Mouse (Mus musculus): ENCODE data around the gene Hsd17b7. TPM values are rescaled to one million over a fixed set of nuclear protein-coding genes. Genes with fewer than 3 reads are reported as not detected.
"Not testable (repeated sequence)": the region's sequence is repeated elsewhere in the genome, so short reads cannot be mapped to it uniquely, and the experiment has no call there.

The Hsd17b7 gene
- polyA plus RNA-seq (2015; fragmentation: Nextera tagmentation; extraction: Ambion mirVana), result 21.0 and 23.1 TPM in 2 replicates

- H3K4me3 ChIP-seq, result peak within 1 kb of the TSS; percentile 74
- peak within 1 kb of the TSS; percentile 81 for H3K9ac ChIP-seq
- no peaks in the 10 kb centered on the region for H3K9me3 ChIP-seq
- peaks cover 31% of the 10 kb centered on the region for H3K36me3 ChIP-seq
- H3K27me3 ChIP-seq (replicated peaks), result no peaks in the 10 kb centered on the region
- H3K27ac ChIP-seq (replicated peaks), result peak within 1 kb of the TSS; percentile 91
- peak within 1 kb of the TSS; percentile 77 for H3K4me2 ChIP-seq
- under 1% methylated on average over 48 of the region's 48 CpGs for WGBS
- H3K4me1 ChIP-seq, result peaks cover 51% of the 10 kb centered on the region
- ATAC-seq (ENCODE audit: extremely low read depth, insufficient number of reproducible peaks, low FRiP score, low TSS enrichment), result peak; percentile 100
Observed at GRCm38 (mm10) chr1:169968792-169969515, at the start of gene Hsd17b7. Hsd17b7 (minus strand) TSS chr1:169969241.

GRCm38 (mm10) chr1:170014784-170015183 lies 45.7 kb upstream of the Hsd17b7 start:
- H3K27ac ChIP-seq (replicated peaks), result no peak overlapping the region
- no peak overlapping the region for H3K9ac ChIP-seq
- H3K36me3 ChIP-seq, result peaks cover 19% of the 10 kb centered on the region
- peaks cover 41% of the 10 kb centered on the region for H3K9me3 ChIP-seq
- ATAC-seq (ENCODE audit: extremely low read depth, insufficient number of reproducible peaks, low FRiP score, low TSS enrichment), result no peak
- no peak overlapping the region for H3K4me3 ChIP-seq
- WGBS, result 77% methylated on average over 3 of the region's 3 CpGs
- H3K4me1 ChIP-seq, result 0 out of 2 replicates have a peak, but pooled peaks cover under 1% of the 10 kb centered on the region
- no peak overlapping the region for H3K4me2 ChIP-seq
- H3K27me3 ChIP-seq (replicated peaks), result no peaks in the 10 kb centered on the region

- 79% methylated on average over 15 of the region's 15 CpGs for WGBS
- H3K4me3 ChIP-seq, result no peak overlapping the region
- no peak overlapping the region for H3K4me2 ChIP-seq
- no peak overlapping the region for H3K9ac ChIP-seq
- ATAC-seq (ENCODE audit: extremely low read depth, insufficient number of reproducible peaks, low FRiP score, low TSS enrichment), result no peak
- peaks cover 18% of the 10 kb centered on the region for H3K4me1 ChIP-seq
- H3K36me3 ChIP-seq, result 0 out of 2 replicates have a peak, but pooled peaks cover 4% of the 10 kb centered on the region
- no peaks in the 10 kb centered on the region for H3K27me3 ChIP-seq (replicated peaks)
- H3K27ac ChIP-seq (replicated peaks), result 0 out of 2 replicates have a peak overlapping the region, but pooled peaks have one; percentile 0
- H3K9me3 ChIP-seq, result peaks cover 7% of the 10 kb centered on the region; the same call in 1 of the 2 replicates
Observed at GRCm38 (mm10) chr1:170010716-170011505, 41.9 kb upstream of the Hsd17b7 start.

DNA sequence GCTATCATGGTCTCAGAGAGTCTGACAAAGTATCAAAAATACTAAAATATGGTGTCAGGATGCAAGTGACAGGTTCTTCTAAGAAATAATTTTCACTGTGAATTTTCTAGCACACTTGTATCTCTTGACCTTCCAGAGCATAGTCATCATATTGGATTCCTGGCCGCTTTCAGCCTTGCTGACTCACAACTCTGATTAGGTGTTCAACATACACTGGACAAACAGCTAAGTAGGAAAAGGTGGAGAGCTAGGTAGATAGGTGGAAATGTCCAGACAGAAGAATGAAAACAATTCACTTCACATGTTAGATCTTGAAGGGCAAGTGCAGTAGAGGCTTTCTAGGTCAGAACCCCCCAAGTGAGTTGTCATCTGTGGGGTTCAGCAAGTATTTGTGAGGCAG lies 40.3 kb upstream of the Hsd17b7 start:
- no peak overlapping the region for H3K4me2 ChIP-seq
- ATAC-seq (ENCODE audit: extremely low read depth, insufficient number of reproducible peaks, low FRiP score, low TSS enrichment), result no peak
- no peaks in the 10 kb centered on the region for H3K27me3 ChIP-seq (replicated peaks)
- H3K4me1 ChIP-seq, result peaks cover 19% of the 10 kb centered on the region
- WGBS, result 83% methylated on average over 1 of the region's 1 CpGs
- H3K9ac ChIP-seq, result no peak overlapping the region
- no peak overlapping the region for H3K27ac ChIP-seq (replicated peaks)
- H3K4me3 ChIP-seq, result no peak overlapping the region
- no peaks in the 10 kb centered on the region for H3K9me3 ChIP-seq
- H3K36me3 ChIP-seq, result 0 out of 2 replicates have a peak, but pooled peaks cover under 1% of the 10 kb centered on the region

- peaks cover 5% of the 10 kb centered on the region; the same call in 1 of the 2 replicates for H3K36me3 ChIP-seq
- no peak overlapping the region for H3K4me2 ChIP-seq
- no peaks in the 10 kb centered on the region for H3K27me3 ChIP-seq (replicated peaks)
- no peaks in the 10 kb centered on the region for H3K9me3 ChIP-seq
- ATAC-seq (ENCODE audit: extremely low read depth, insufficient number of reproducible peaks, low FRiP score, low TSS enrichment), result no peak
- peaks cover 19% of the 10 kb centered on the region for H3K4me1 ChIP-seq
- H3K4me3 ChIP-seq, result no peak overlapping the region
- no peak overlapping the region for H3K9ac ChIP-seq
- H3K27ac ChIP-seq (replicated peaks), result 0 out of 2 replicates have a peak overlapping the region, but pooled peaks have one; percentile 12
- WGBS, result 65% methylated on average over 13 of the region's 13 CpGs
Observed at GRCm38 (mm10) chr1:170008432-170009220, 39.6 kb upstream of the Hsd17b7 start.

GRCm38 (mm10) chr1:170006516-170006915 lies 37.5 kb upstream of the Hsd17b7 start:
- 13% methylated on average over 5 of the region's 5 CpGs for WGBS
- Histone ChIP-seq H3K9ac (peak overlapping the region; percentile 50), H3K4me2 (peak overlapping the region; percentile 40), H3K27ac (replicated peaks) (peak overlapping the region; percentile 81), H3K27me3 (replicated peaks) (no peaks in the 10 kb centered on the region), H3K4me3 (no peak overlapping the region), H3K36me3 (peaks cover 8% of the 10 kb centered on the region; the same call in 1 of the 2 replicates), H3K9me3 (no peaks in the 10 kb centered on the region), H3K4me1 (peaks cover 19% of the 10 kb centered on the region)
- 0 out of 2 replicates have a peak, but pooled peaks have one; percentile 37 for ATAC-seq (ENCODE audit: extremely low read depth, insufficient number of reproducible peaks, low FRiP score, low TSS enrichment)

- H3K9me3 ChIP-seq, result no peaks in the 10 kb centered on the region
- no peak overlapping the region for H3K9ac ChIP-seq
- no peak overlapping the region for H3K4me3 ChIP-seq
- WGBS, result 71% methylated on average over 3 of the region's 3 CpGs
- ATAC-seq (ENCODE audit: extremely low read depth, insufficient number of reproducible peaks, low FRiP score, low TSS enrichment), result no peak
- H3K27ac ChIP-seq (replicated peaks), result no peak overlapping the region
- peaks cover 19% of the 10 kb centered on the region for H3K4me1 ChIP-seq
- H3K4me2 ChIP-seq, result no peak overlapping the region
- peaks cover 8% of the 10 kb centered on the region; the same call in 1 of the 2 replicates for H3K36me3 ChIP-seq
- H3K27me3 ChIP-seq (replicated peaks), result no peaks in the 10 kb centered on the region
Observed at GRCm38 (mm10) chr1:170005297-170005696, 36.3 kb upstream of the Hsd17b7 start.

- not testable (repeated sequence) for H3K27ac ChIP-seq (replicated peaks); ATAC-seq (ENCODE audit: extremely low read depth, insufficient number of reproducible peaks, low FRiP score, low TSS enrichment); H3K4me3 ChIP-seq; H3K4me1 ChIP-seq; H3K9ac ChIP-seq; H3K4me2 ChIP-seq; H3K9me3 ChIP-seq; H3K27me3 ChIP-seq (replicated peaks)
- WGBS, result 79% methylated on average over 6 of the region's 6 CpGs
- H3K36me3 ChIP-seq, result peaks cover 21% of the 10 kb centered on the region
Observed at GRCm38 (mm10) chr1:169993901-169994300, 24.9 kb upstream of the Hsd17b7 start.

GRCm38 (mm10) chr1:169986166-169986565 lies 17.1 kb upstream of the Hsd17b7 start:
- Histone ChIP-seq H3K27me3 (replicated peaks) (no peaks in the 10 kb centered on the region), H3K4me3 (no peak overlapping the region), H3K4me1 (no peaks in the 10 kb centered on the region), H3K9ac (no peak overlapping the region), H3K36me3 (peaks cover 13% of the 10 kb centered on the region), H3K4me2 (no peak overlapping the region), H3K27ac (replicated peaks) (no peak overlapping the region), H3K9me3 (peaks cover 5% of the 10 kb centered on the region)
- ATAC-seq (ENCODE audit: extremely low read depth, insufficient number of reproducible peaks, low FRiP score, low TSS enrichment), result no peak
- WGBS, result 43% methylated on average over 1 of the region's 1 CpGs

DNA sequence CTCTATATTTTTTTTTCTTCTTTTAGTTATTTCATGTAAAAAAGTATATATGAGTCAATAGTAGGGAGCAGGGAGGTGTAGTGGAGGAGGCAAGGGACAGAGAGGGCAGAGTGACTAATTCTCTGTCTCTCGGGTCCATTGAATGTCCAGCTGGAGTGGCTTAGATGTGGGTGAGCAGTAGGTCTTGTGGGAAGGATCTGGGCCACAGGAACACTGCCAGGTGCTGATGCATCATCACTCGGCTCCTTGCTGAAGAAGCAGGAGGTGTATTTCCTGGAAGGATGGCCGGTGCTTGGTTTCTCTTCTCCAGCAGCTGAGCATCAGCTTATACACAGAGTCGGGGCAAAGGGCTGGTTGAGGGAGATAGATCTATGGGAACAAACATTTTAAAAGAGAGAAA lies 8.6 kb upstream of the Hsd17b7 start:
- no peak for ATAC-seq (ENCODE audit: extremely low read depth, insufficient number of reproducible peaks, low FRiP score, low TSS enrichment)
- Histone ChIP-seq H3K4me2 (no peak overlapping the region), H3K27me3 (replicated peaks) (no peaks in the 10 kb centered on the region), H3K9me3 (no peaks in the 10 kb centered on the region), H3K4me1 (peaks cover 7% of the 10 kb centered on the region), H3K4me3 (no peak overlapping the region), H3K27ac (replicated peaks) (no peak overlapping the region), H3K9ac (no peak overlapping the region), H3K36me3 (no peaks in the 10 kb centered on the region)
- WGBS, result 80% methylated on average over 4 of the region's 4 CpGs

DNA sequence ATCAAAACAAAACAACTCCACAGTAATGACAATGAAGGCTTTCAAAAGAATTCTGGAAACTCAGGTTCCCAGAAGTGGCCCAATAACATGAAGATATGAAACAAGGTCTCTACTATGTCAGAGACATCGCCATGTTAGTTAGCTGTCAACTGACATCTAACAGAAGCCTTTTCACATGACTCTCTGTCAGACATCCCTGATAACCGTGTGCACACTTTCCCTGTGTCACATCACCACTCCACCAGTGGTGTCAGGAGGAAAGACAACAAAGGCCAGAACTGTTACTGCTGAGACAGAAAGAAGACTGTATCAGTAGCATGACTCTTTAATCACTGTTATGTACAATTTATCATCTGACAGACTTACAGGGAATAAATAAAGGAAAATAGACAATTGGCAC lies 3.0 kb upstream of the Hsd17b7 start:
- 12% methylated on average over 2 of the region's 2 CpGs for WGBS
- peaks cover 2% of the 10 kb centered on the region for H3K36me3 ChIP-seq
- H3K27ac ChIP-seq (replicated peaks), result peak overlapping the region; percentile 91
- no peak overlapping the region for H3K4me2 ChIP-seq
- H3K4me1 ChIP-seq, result peaks cover 50% of the 10 kb centered on the region
- H3K27me3 ChIP-seq (replicated peaks), result no peaks in the 10 kb centered on the region
- H3K9me3 ChIP-seq, result no peaks in the 10 kb centered on the region
- no peak overlapping the region for H3K4me3 ChIP-seq
- no peak for ATAC-seq (ENCODE audit: extremely low read depth, insufficient number of reproducible peaks, low FRiP score, low TSS enrichment)
- H3K9ac ChIP-seq, result no peak overlapping the region

All from heart, embryonic 13.5 days (tissue).